Mouse (Mus musculus): Measurements from ENCODE around the gene Prss46. TPM values are rescaled to one million over a fixed set of nuclear protein-coding genes. Genes with fewer than 3 reads are reported as not detected.

Prss46 gene
- total RNA-seq (2023) = not detected

GRCm38 (mm10) chr9:110844206-110844605 lies at the start of gene Prss46:
Prss46 (plus strand) TSS chr9:110844506.

GRCm38 (mm10) chr9:110797866-110798265 lies 46.4 kb upstream of the Prss46 start, which contains the start of gene Prss42:
Prss42 (plus strand) TSS chr9:110798166.

GRCm38 (mm10) chr9:110813789-110814188 lies 30.5 kb upstream of the Prss46 start, which contains the start of gene Prss44:
Prss44 (plus strand) TSS chr9:110813994.

GRCm38 (mm10) chr9:110826390-110826789 lies 17.9 kb upstream of the Prss46 start, which contains the start of gene Prss43:
Prss43 (plus strand) TSS chr9:110826690.

GRCm38 (mm10) chr9:110834411-110834810 lies 9.9 kb upstream of the Prss46 start, which contains the start of gene Prss45:
Prss45 (plus strand) TSS chr9:110834588.

GRCm38 (mm10) chr9:110857781-110858472 lies 13.6 kb downstream of the Prss46 start, which contains the start of gene Prss50:
Prss50 (plus strand) TSS chr9:110857967.

GRCm38 (mm10) chr9:110879191-110879920 lies 35.0 kb downstream of the Prss46 start, which contains the start of gene Als2cl:
Als2cl (plus strand) TSS chr9:110879870.

GRCm38 (mm10) chr9:110879998-110880561 lies 35.8 kb downstream of the Prss46 start, which contains the start of gene Tmie:
Tmie (minus strand) TSS chr9:110880113.

Other genes starting within 250 kb of the Prss46 start
- 1 to 10 TPM; 2.5 to 5.0 TPM for gene Nradd, start 220.1 kb upstream of the Prss46 start, total RNA-seq (2023)
- 100 to 1,000 TPM; 116 TPM for gene Nbeal2, start 190.3 kb upstream of the Prss46 start, total RNA-seq (2023)
- 100 to 1,000 TPM; 202 to 242 TPM for gene Ccdc12, start 188.0 kb upstream of the Prss46 start, total RNA-seq (2023)
- not detected for gene Myl3, start 102.6 kb upstream of the Prss46 start, total RNA-seq (2023)
- gene Pth1r, start 97.4 kb upstream of the Prss46 start, total RNA-seq (2023) = under 1 TPM in 1 of 2 experiments, not detected in 1; 0.46 TPM
- gene Prss42, start 46.3 kb upstream of the Prss46 start, total RNA-seq (2023) = not detected
- gene Prss44, start 30.5 kb upstream of the Prss46 start, total RNA-seq (2023) = not detected
- gene Prss43, start 17.8 kb upstream of the Prss46 start, total RNA-seq (2023) = not detected
- gene Prss45, start 9.9 kb upstream of the Prss46 start, total RNA-seq (2023) = not detected
- gene Prss50, start 13.5 kb downstream of the Prss46 start, total RNA-seq (2023) = not detected
- 1 to 10 TPM; 5.6 to 9.7 TPM for gene Als2cl, start 35.4 kb downstream of the Prss46 start, total RNA-seq (2023)
- under 1 TPM; 0.18 to 0.29 TPM for gene Tmie, start 35.6 kb downstream of the Prss46 start, total RNA-seq (2023)
- not detected for gene Fam240a, start 72.4 kb downstream of the Prss46 start, total RNA-seq (2023)
- not detected for gene Tdgf1, start 101.7 kb downstream of the Prss46 start, total RNA-seq (2023)
- not detected for gene Lrrc2, start 107.0 kb downstream of the Prss46 start, total RNA-seq (2023)
- gene Rtp3, start 146.1 kb downstream of the Prss46 start, total RNA-seq (2023) = not detected
- 1 to 10 TPM; 2.8 to 3.4 TPM for gene Ltf, start 174.8 kb downstream of the Prss46 start, total RNA-seq (2023)
- 100 to 1,000 TPM; 352 to 399 TPM for gene Ccrl2, start 213.0 kb downstream of the Prss46 start, total RNA-seq (2023)